Mouse (Mus musculus): ENCODE measurements around the gene Zfp286.

GRCm38 (mm10) chr11:62824211-62824610 lies 34.9 kb upstream of the Zfp286 start:
- TF ChIP-seq CTCF (IDR thresholded peaks at IDR 0.05; ENCODE audit: extremely low read depth, insufficient read depth, insufficient read length, insufficient replicate concordance) (no peak), POLR2A (IDR thresholded peaks at IDR 0.05; ENCODE audit: low read depth, low read length) (no peak)

All from spleen, adult 2 months (tissue).